Mouse (Mus musculus) testis, postnatal 10 days (tissue): ENCODE measurements around the gene Egfl7.

Experiments used
- DNase-seq: peaks from one replicate; pipeline ENCODE4 v3.0.0; 2021; ENCODE audit warnings: low spot score

Egfl7 gene

GRCm38 (mm10) chr2:26614903-26615302 lies 35.1 kb downstream of the Egfl7 start:
- DNase-seq = no peak

GRCm38 (mm10) chr2:26615459-26616124 lies 35.8 kb downstream of the Egfl7 start:
- no peak for DNase-seq

GRCm38 (mm10) chr2:26617331-26617730 lies 37.5 kb downstream of the Egfl7 start:
- DNase-seq = no peak

- DNase-seq = no peak
These were observed 38.1 kb downstream of the Egfl7 start for GRCm38 (mm10) chr2:26617928-26618327.

- DNase-seq = no peak
These were observed 41.4 kb downstream of the Egfl7 start for GRCm38 (mm10) chr2:26621246-26621645.

GRCm38 (mm10) chr2:26622984-26623383 lies 43.2 kb downstream of the Egfl7 start:
- DNase-seq = no peak

GRCm38 (mm10) chr2:26625419-26625818 lies 45.6 kb downstream of the Egfl7 start:
- no peak for DNase-seq

- no peak for DNase-seq
These were observed 46.3 kb downstream of the Egfl7 start for GRCm38 (mm10) chr2:26626081-26626480.

GRCm38 (mm10) chr2:26627921-26628739 lies 48.3 kb downstream of the Egfl7 start, which contains the start of gene Fam69b:
TSS of gene Fam69b (plus strand) at chr2:26628457.
- DNase-seq = peak; percentile 88

- DNase-seq = no peak
These were observed 49.1 kb downstream of the Egfl7 start for GRCm38 (mm10) chr2:26628792-26629437.

- DNase-seq = no peak
These were observed 53.0 kb downstream of the Egfl7 start for GRCm38 (mm10) chr2:26632541-26633395.

- no peak for DNase-seq
These were observed 54.2 kb downstream of the Egfl7 start for GRCm38 (mm10) chr2:26633953-26634530.

GRCm38 (mm10) chr2:26634629-26635488 lies 55.0 kb downstream of the Egfl7 start:
- no peak for DNase-seq

GRCm38 (mm10) chr2:26635489-26636324 lies 55.9 kb downstream of the Egfl7 start:
- DNase-seq = no peak

- DNase-seq = no peak
These were observed 56.5 kb downstream of the Egfl7 start for GRCm38 (mm10) chr2:26636325-26636635.

- no peak for DNase-seq
These were observed 57.6 kb downstream of the Egfl7 start for GRCm38 (mm10) chr2:26637316-26637932.

- no peak for DNase-seq
These were observed 58.2 kb downstream of the Egfl7 start for GRCm38 (mm10) chr2:26638039-26638438.

GRCm38 (mm10) chr2:26638572-26638971 lies 58.8 kb downstream of the Egfl7 start:
- DNase-seq = no peak

GRCm38 (mm10) chr2:26639083-26639482 lies 59.3 kb downstream of the Egfl7 start:
- DNase-seq = no peak
